Mouse (Mus musculus) lung, adult 2 months (tissue): ENCODE data around the gene Ppp1r1b. TPM values are rescaled to one million over a fixed set of nuclear protein-coding genes. Genes with fewer than 3 reads are reported as not detected.
A peak's percentile ranks its signal among the peaks of the same experiment; 100 is the strongest.

Source experiments
- DNase-seq: peaks from one replicate; pipeline ENCODE4 v3.0.0; 2022
- H3K4me1 ChIP-seq: fragments of 200-500 bp; 2 replicates; pipeline ENCODE4 v1.6.1; 2011; ENCODE audit warnings: low read length; ENCODE audit not compliant: control insufficient read depth, insufficient read depth
- H3K4me3 ChIP-seq: fragments of 200-500 bp; replicated peaks from 2 replicates; pipeline ENCODE3; 2011; ENCODE audit warnings: low read depth, mild to moderate bottlenecking, control low read depth, low read length; ENCODE audit errors: extremely low read depth
- CTCF ChIP-seq: fragments of 200-500 bp; IDR thresholded peaks from 2 replicates; pipeline ENCODE4 v1.5.1; 2011; ENCODE audit warnings: mild to moderate bottlenecking, low read length, control low read depth; ENCODE audit not compliant: insufficient read depth
- POLR2A ChIP-seq: fragments of 200-500 bp; IDR thresholded peaks from 2 replicates; pipeline ENCODE4 v1.6.1; 2011; ENCODE audit warnings: low read depth, mild to moderate bottlenecking, control low read depth, low read length, borderline replicate concordance; ENCODE audit errors: extremely low read depth
- WGBS: fragments of 180-500 bp; shearing (Covaris S2); methylation state at CpG from one replicate; pipeline ENCODE4 v1.1.7; 2018; 5-methylcytosine and 5-hydroxymethylcytosine counted together
- polyA plus RNA-seq: library from polyadenylated mRNA; depleted of rRNA; stranded (reverse); fragments of >200 nt; gene quantifications from 2 replicates; pipeline ENCODE4 v1.2.3, GENCODE M21; 2012

Ppp1r1b gene
- polyA plus RNA-seq, 1 experiment = 20.0 TPM

- no peak for DNase-seq
- Histone ChIP-seq H3K4me1 (no peaks in the 10 kb centered on the region), H3K4me3 (no peak overlapping the region)
- 71% methylated on average over 4 of the region's 4 CpGs for WGBS
- TF ChIP-seq POLR2A (no peak), CTCF (no peak)
Measured at GRCm38 (mm10) chr11:98341174-98341573, 7.0 kb upstream of the Ppp1r1b start.

- H3K4me3 ChIP-seq = no peak overlapping the region
- peak; percentile 98 for DNase-seq
- H3K4me1 ChIP-seq = no peaks in the 10 kb centered on the region
- 2% methylated on average over 28 of the region's 29 CpGs for WGBS
- peak; percentile 99 for TF ChIP-seq CTCF
- no peak for TF ChIP-seq POLR2A
Measured at GRCm38 (mm10) chr11:98342000-98342945, 5.9 kb upstream of the Ppp1r1b start.

GRCm38 (mm10) chr11:98345253-98345652, 3.0 kb upstream of the Ppp1r1b start:
- WGBS = 2% methylated on average over 14 of the region's 14 CpGs
- Histone ChIP-seq H3K4me3 (no peak overlapping the region), H3K4me1 (0 out of 2 replicates have a peak, but pooled peaks cover 4% of the 10 kb centered on the region)
- TF ChIP-seq POLR2A (no peak), CTCF (peak; percentile 72)
- DNase-seq = peak; percentile 84

- Histone ChIP-seq H3K4me3 (no peak overlapping the region), H3K4me1 (0 out of 2 replicates have a peak, but pooled peaks cover 4% of the 10 kb centered on the region)
- no peak for DNase-seq
- TF ChIP-seq CTCF (no peak), POLR2A (no peak)
- 16% methylated on average over 9 of the region's 9 CpGs for WGBS
Measured at GRCm38 (mm10) chr11:98346168-98346567, 2.0 kb upstream of the Ppp1r1b start.

GRCm38 (mm10) chr11:98347385-98348082, 670 bp upstream of the Ppp1r1b start:
- Histone ChIP-seq H3K4me3 (no peak overlapping the region), H3K4me1 (0 out of 2 replicates have a peak, but pooled peaks cover 4% of the 10 kb centered on the region)
- 5% methylated on average over 12 of the region's 12 CpGs for WGBS
- TF ChIP-seq CTCF = no peak
- TF ChIP-seq POLR2A = no peak
- peak; percentile 37 for DNase-seq

- no peak for TF ChIP-seq CTCF
- TF ChIP-seq POLR2A = no peak
- peak overlapping the region; percentile 2 for H3K4me3 ChIP-seq
- WGBS = 27% methylated on average over 9 of the region's 9 CpGs
- 0 out of 2 replicates have a peak, but pooled peaks cover 4% of the 10 kb centered on the region for H3K4me1 ChIP-seq
- DNase-seq = no peak
Measured at GRCm38 (mm10) chr11:98349308-98349707, 1.1 kb downstream of the Ppp1r1b start.

GRCm38 (mm10) chr11:98352272-98352990, 4.2 kb downstream of the Ppp1r1b start:
- TF ChIP-seq CTCF (no peak), POLR2A (no peak)
- DNase-seq = peak; percentile 45
- peaks cover 11% of the 10 kb centered on the region; the same call in 1 of the 2 replicates for H3K4me1 ChIP-seq
- no peak overlapping the region for H3K4me3 ChIP-seq
- WGBS = 66% methylated on average over 18 of the region's 18 CpGs

- H3K4me3 ChIP-seq = no peak overlapping the region
- peaks cover 9% of the 10 kb centered on the region; the same call in 1 of the 2 replicates for H3K4me1 ChIP-seq
- 32% methylated on average over 8 of the region's 8 CpGs for WGBS
- peak; percentile 47 for DNase-seq
- TF ChIP-seq CTCF (no peak), POLR2A (no peak)
Measured at GRCm38 (mm10) chr11:98353651-98354211, 5.5 kb downstream of the Ppp1r1b start.

- DNase-seq = no peak
- H3K4me3 ChIP-seq = no peak overlapping the region
- peaks cover 12% of the 10 kb centered on the region for H3K4me1 ChIP-seq
- WGBS = 76% methylated on average over 14 of the region's 14 CpGs
- no peak for TF ChIP-seq POLR2A
- no peak for TF ChIP-seq CTCF
Measured at GRCm38 (mm10) chr11:98354445-98354844, 6.2 kb downstream of the Ppp1r1b start.
